Mouse (Mus musculus) CD4-positive helper T cell, adult 2 months (primary cell): Measurements from ENCODE around the gene Col26a1.
"Not testable (repeated sequence)": the region's sequence is repeated elsewhere in the genome, so short reads cannot be mapped to it uniquely, and the experiment has no call there.

ENCODE experiments used
- DNase-seq: peaks from one replicate; pipeline ENCODE4 v3.0.0-alpha.2; 2012; ENCODE audit warnings: low read depth, missing footprints, low spot score

Col26a1 gene

GRCm38 (mm10) chr5:136753176-136753575 is 129.8 kb downstream of the Col26a1 start:
- not testable (repeated sequence) for DNase-seq

DNA sequence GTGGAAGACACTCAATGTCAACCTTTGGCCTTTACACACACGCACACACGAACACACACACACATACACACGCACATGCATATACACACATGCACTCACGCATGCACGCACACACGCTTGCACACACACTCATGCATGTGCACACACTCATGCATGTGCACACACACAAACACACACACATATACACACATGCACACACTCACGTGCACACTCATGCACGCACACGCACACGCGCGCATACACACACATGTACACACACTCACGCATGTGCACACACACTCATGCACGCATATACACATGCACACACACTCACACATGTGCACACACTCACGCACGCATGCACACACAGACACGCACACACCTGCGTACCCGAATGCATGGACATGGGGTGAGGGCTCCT is 130.9 kb downstream of the Col26a1 start:
- no peak for DNase-seq

DNA sequence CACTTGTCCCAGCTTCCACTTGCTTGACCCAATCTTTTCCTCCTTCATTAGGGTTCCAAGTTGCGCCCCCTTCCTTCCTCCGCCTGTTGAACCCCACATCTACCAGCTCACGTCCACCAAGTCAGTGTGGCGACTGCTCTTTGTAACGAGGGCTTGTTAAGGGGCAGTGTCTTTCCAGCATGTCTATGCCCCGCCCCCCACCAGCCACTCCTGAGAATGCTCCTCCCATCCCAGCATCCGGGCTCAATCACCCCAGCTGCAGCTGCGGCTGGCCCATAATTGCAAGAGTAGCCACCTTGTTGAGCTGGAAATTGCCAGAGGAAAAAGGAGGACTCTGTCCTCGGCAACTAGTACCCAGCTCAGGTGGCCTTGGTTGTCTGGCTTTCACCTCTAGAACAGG is 136.4 kb downstream of the Col26a1 start:
- DNase-seq: no peak

GRCm38 (mm10) chr5:136738918-136739317 is 144.1 kb downstream of the Col26a1 start:
- no peak for DNase-seq

GRCm38 (mm10) chr5:136726271-136726670 is 156.7 kb downstream of the Col26a1 start:
- not testable (repeated sequence) for DNase-seq

DNA sequence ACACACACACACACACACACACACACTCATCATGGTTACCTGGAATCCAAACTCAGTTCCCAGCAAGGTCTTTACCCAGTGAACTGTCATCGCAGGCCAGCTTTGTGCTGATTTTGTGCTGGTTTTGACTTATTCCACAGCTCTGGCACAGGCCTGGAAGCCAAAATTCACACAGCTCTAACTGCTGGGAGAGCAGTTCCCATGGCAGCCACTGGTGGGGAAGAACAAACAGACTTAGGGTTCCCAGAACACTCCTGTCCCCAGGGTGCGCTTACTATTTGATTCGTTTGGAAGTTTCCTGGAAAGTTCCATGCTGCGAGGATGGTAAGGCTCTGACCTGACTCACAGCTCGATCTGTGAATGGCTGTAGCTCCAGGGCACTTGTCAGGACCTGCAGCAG is 161.4 kb downstream of the Col26a1 start:
- DNase-seq: no peak

DNA sequence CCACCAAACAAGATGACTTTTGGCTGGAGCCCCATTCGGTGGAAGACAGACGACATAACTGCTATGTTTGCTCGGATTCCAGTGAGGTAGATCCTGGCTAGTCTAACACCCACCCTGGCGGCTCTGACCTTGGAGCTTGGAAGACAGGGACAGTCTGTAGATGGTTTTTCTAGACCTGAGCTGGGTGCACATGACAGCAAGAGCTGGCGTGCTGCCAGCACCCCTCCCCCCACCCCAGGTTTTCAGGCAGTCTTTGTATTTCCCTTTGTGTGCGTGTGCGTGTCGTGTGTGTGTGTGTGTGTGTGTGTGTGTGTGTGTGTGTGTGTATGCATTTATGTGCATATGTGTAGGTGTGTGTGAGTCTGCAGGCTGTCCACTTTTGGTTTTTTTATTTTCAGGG is 164.4 kb downstream of the Col26a1 start:
- DNase-seq: no peak

GRCm38 (mm10) chr5:136717573-136717854 is 165.5 kb downstream of the Col26a1 start:
- DNase-seq: no peak

GRCm38 (mm10) chr5:136716696-136717572 is 166.1 kb downstream of the Col26a1 start:
- no peak for DNase-seq

DNA sequence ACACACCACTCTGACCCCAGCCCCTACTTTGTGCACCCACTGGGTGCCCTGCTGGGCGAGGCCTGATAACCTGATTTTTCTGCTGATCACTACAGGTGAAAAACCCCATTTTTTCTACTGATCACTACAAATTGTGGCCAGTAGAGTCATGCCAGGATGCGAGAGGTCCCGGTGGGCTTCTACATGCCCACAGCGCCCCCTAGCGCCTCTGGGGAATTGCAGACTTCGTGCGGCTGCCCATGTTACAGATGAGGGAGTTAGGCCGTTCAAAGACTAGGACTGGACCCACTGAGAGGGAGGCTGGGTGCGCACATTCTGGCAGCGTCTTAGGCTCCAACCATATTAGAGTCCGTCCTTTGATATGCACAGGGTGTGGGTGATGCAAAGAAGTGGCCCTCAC is 168.1 kb downstream of the Col26a1 start:
- DNase-seq: peak; percentile 37

GRCm38 (mm10) chr5:136714232-136714875 is 168.7 kb downstream of the Col26a1 start:
- no peak for DNase-seq

- DNase-seq: no peak
These were observed 172.3 kb downstream of the Col26a1 start for GRCm38 (mm10) chr5:136710742-136711141.

DNA sequence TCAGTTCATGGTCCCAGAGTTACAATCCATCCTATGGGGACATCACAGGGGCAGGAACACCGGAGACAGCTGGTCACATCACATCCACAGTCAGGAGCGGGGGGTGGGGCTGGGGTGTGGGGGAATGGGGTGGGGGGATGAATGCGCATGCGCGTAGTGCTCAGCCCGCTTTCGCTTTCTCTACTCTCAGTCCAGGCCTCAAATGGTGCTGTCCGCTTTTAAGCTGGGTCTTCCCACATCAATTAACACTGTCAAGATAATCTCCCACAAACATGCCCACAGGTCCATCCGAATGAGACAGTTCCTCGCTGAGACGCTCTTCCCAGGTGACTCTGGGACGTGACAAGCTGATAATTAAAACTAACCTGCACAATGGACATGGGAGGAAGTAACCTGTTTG is 174.9 kb downstream of the Col26a1 start:
- DNase-seq: peak; percentile 43

- DNase-seq: peak; percentile 72
These were observed 176.2 kb downstream of the Col26a1 start for GRCm38 (mm10) chr5:136706803-136707202.

DNA sequence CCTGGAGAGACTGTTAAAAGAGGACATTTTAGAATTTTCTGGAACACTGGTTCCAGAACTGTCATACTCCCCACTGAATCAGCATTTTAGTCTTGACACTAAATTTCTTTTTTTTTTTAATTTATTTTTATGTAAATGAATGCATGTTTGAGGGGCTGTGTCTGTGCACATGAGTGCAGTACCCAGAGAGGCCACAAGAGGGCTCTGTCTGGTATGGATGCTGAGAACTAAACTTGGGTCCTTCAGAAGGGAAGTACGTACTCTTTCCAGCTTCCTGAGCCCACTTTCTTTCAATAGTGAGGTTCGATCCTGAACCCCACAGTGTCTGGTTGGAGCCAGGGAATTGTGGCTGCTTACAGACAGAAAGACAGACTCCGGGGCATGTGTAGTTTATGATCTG is 177.5 kb downstream of the Col26a1 start:
- peak; percentile 23 for DNase-seq

DNA sequence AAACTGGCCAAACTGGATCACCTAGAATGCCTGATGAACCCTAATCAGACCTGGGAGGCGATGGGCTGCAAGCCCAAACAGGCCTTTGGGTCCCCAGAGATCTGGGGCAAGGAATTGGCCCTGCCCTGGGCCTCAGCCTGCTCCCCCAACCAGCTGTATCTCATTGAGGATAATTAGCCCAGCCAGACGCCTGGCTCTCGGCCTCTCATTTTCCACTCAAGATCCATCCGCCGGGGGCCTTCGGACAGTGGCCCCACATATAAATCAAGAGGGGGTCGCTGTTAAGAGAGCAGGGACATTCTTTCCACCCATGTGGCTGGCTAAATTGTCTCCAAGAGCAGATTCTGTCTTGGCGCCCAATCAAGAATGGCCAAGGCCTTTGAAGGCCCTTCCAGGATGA is 178.9 kb downstream of the Col26a1 start:
- no peak for DNase-seq

DNA sequence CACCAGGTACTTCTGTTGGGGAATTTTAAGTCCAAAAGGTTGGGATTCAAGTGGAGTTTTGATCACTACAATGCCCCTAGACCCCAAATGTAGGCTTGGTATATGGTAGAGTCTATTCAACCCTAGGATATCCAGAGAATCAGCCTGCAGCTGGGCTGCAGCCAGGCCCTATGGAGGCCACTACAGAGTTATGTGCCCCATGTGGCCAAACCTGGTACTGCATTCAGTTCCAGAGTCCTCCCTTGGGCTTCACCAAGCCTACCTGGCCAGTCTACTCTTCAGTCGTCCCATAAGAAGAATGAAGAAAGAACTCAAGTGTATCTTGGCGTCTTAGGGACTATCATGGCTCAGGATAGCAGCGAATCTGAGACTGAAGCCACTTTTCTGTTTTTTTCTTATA is 179.3 kb downstream of the Col26a1 start:
- peak; percentile 67 for DNase-seq

- DNase-seq: no peak
These were observed 180.8 kb downstream of the Col26a1 start for GRCm38 (mm10) chr5:136702159-136702725.

GRCm38 (mm10) chr5:136697618-136698017 is 185.4 kb downstream of the Col26a1 start:
- no peak for DNase-seq

DNA sequence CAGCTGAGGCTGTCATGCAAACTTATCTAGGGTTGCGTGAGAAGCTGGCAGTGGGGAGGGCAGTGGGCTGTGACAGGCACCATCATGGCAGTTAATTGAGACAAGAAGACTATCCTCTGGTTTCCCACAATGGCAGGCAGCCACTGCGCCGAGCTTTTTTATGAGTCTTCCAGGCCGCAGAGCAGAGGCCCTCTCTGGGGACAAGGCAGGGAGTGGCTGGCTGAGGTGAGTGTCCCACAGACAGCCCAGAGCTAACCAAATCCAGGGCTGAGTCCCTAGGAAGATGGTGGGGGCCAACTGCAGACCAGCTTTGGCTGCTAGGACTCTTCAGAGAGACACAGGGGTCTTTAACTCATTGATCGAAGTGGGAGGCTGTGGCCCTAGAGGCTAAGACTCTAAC is 186.5 kb downstream of the Col26a1 start:
- no peak for DNase-seq

DNA sequence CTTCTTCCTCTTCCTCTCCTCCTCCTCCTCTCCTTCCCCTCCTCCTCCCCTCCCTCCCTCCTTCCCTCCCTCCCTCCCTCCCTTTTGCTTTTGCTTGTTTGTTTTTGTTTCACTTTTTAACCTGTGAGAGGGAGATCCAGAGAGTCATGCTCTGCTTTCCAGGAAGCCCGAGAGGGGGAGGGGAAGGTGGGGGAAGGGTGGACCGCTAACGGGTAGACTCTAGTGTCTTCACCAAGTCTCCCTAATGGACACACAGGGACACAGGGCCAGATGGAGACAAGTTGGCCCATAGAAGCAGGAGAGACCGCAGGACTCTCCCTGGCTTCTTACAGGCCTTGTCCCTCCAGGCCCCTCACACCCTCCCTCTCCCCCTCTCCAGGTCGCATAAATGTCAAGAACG is 188.0 kb downstream of the Col26a1 start:
- DNase-seq: no peak

GRCm38 (mm10) chr5:136693418-136693817 is 189.6 kb downstream of the Col26a1 start:
- peak; percentile 31 for DNase-seq

- no peak for DNase-seq
These were observed 190.2 kb downstream of the Col26a1 start, which contains the start of gene Myl10 for GRCm38 (mm10) chr5:136692784-136693183. TSS of gene Myl10 (plus strand) at chr5:136693146.
